Mouse (Mus musculus) lung, embryonic 15.5 days (tissue): ENCODE results near the gene Ift52. TPM values are rescaled to one million over a fixed set of nuclear protein-coding genes. Genes with fewer than 3 reads are reported as not detected.

Experiments
- ATAC-seq: fragments of 200-750 bp; cut with Nextera tagmentation; 2 replicates; pipeline ENCODE4 v1.8.0; 2017; ENCODE audit warnings: moderate number of reproducible peaks, borderline replicate concordance; ENCODE audit not compliant: low FRiP score, low TSS enrichment; ENCODE audit errors: extremely low read depth
- H3K27ac ChIP-seq: fragments of 300-500 bp; sonication (generic); 2 replicates; pipeline ENCODE4 v1.5.1; 2015; ENCODE audit warnings: moderate library complexity, mild to moderate bottlenecking, inconsistent platforms
- H3K27me3 ChIP-seq: fragments of 300-500 bp; sonication (generic); 2 replicates; pipeline ENCODE4 v1.6.1; 2015; ENCODE audit warnings: inconsistent platforms
- H3K36me3 ChIP-seq: fragments of 300-500 bp; sonication (generic); 2 replicates; pipeline ENCODE4 v1.6.1; 2015; ENCODE audit warnings: inconsistent platforms
- H3K4me1 ChIP-seq: fragments of 300-500 bp; sonication (generic); 2 replicates; pipeline ENCODE4 v1.6.1; 2015; ENCODE audit warnings: inconsistent platforms
- H3K4me2 ChIP-seq: fragments of 300-500 bp; sonication (generic); 2 replicates; pipeline ENCODE4 v1.6.1; 2015; ENCODE audit warnings: inconsistent platforms, mild to moderate bottlenecking, moderate library complexity
- H3K4me3 ChIP-seq: fragments of 300-500 bp; sonication (generic); 2 replicates; pipeline ENCODE4 v1.5.1; 2015; ENCODE audit warnings: mild to moderate bottlenecking, inconsistent platforms
- H3K9ac ChIP-seq: fragments of 300-500 bp; sonication (generic); 2 replicates; pipeline ENCODE4 v1.6.1; 2015; ENCODE audit warnings: inconsistent platforms
- H3K9me3 ChIP-seq: fragments of 300-500 bp; sonication (generic); 2 replicates; pipeline ENCODE4 v1.6.1; 2016; ENCODE audit warnings: inconsistent platforms
- WGBS: fragments of 180-500 bp; shearing (Covaris S2); methylation state at CpG from one replicate; pipeline ENCODE4 v1.1.7; 2015; 5-methylcytosine and 5-hydroxymethylcytosine counted together
- microRNA-seq: library from miRNA; unstranded; fragments of <30 nt; microRNA quantifications from one replicate; pipeline ENCODE4, GENCODE M21; 2016
- polyA plus RNA-seq: library from polyadenylated mRNA; unstranded; fragments of >200 nt; fragmentation: Nextera tagmentation; extraction: Ambion mirVana; gene quantifications from 2 replicates; pipeline ENCODE4 v1.2.1, GENCODE M21; 2015

Ift52 gene
- polyA plus RNA-seq, 1 experiment from 2014 or later = 48.9 TPM

GRCm38 (mm10) chr2:163084519-163084918 lies 67.4 kb downstream of the Ift52 start:
- no peak overlapping the region for H3K9ac ChIP-seq
- H3K9me3 ChIP-seq = no peaks in the 10 kb centered on the region
- H3K4me2 ChIP-seq = no peak overlapping the region
- no peaks in the 10 kb centered on the region for H3K36me3 ChIP-seq
- no peak overlapping the region for H3K27ac ChIP-seq
- no peak overlapping the region for H3K4me3 ChIP-seq
- no peaks in the 10 kb centered on the region for H3K4me1 ChIP-seq
- no peak for ATAC-seq
- WGBS = 86% methylated on average over 3 of the region's 3 CpGs
- no peaks in the 10 kb centered on the region for H3K27me3 ChIP-seq

- Histone ChIP-seq H3K4me3 (no peak overlapping the region), H3K9me3 (no peaks in the 10 kb centered on the region), H3K27ac (no peak overlapping the region), H3K4me1 (no peaks in the 10 kb centered on the region), H3K36me3 (no peaks in the 10 kb centered on the region), H3K27me3 (no peaks in the 10 kb centered on the region), H3K4me2 (no peak overlapping the region), H3K9ac (no peak overlapping the region)
- ATAC-seq = no peak
- whole genome bisulfite sequencing = 84% methylated on average over 6 of the region's 6 CpGs
Observed at GRCm38 (mm10) chr2:163085047-163085446, 67.9 kb downstream of the Ift52 start.

GRCm38 (mm10) chr2:163086561-163086960 lies 69.4 kb downstream of the Ift52 start:
- Histone ChIP-seq H3K27ac (no peak overlapping the region), H3K4me1 (no peaks in the 10 kb centered on the region), H3K4me3 (no peak overlapping the region), H3K4me2 (no peak overlapping the region), H3K27me3 (no peaks in the 10 kb centered on the region), H3K9me3 (no peaks in the 10 kb centered on the region), H3K36me3 (no peaks in the 10 kb centered on the region), H3K9ac (no peak overlapping the region)
- ATAC-seq = no peak
- WGBS = 68% methylated on average over 8 of the region's 8 CpGs

GRCm38 (mm10) chr2:163087728-163088127 lies 70.6 kb downstream of the Ift52 start, which contains the start of gene Gtsf1l:
Gene Gtsf1l, minus strand, starts transcription at chr2:163087855.
- H3K9me3 ChIP-seq = no peaks in the 10 kb centered on the region

GRCm38 (mm10) chr2:163089475-163090123 lies 72.4 kb downstream of the Ift52 start:
- ATAC-seq = no peak
- Histone ChIP-seq H3K9ac (no peak overlapping the region), H3K4me2 (no peak overlapping the region), H3K9me3 (no peaks in the 10 kb centered on the region), H3K36me3 (no peaks in the 10 kb centered on the region), H3K27me3 (no peaks in the 10 kb centered on the region), H3K4me1 (no peaks in the 10 kb centered on the region), H3K27ac (no peak overlapping the region), H3K4me3 (no peak overlapping the region)
- 72% methylated on average over 5 of the region's 5 CpGs for WGBS

More at GRCm38 (mm10) chr2:163087728-163088127, 70.6 kb downstream of the Ift52 start, which contains the start of gene Gtsf1l:
- no peak within 1 kb of the TSS for H3K9ac ChIP-seq
- H3K4me2 ChIP-seq = no peak within 1 kb of the TSS
- WGBS = 83% methylated on average over 9 of the region's 9 CpGs
- no peak within 1 kb of the TSS for H3K4me3 ChIP-seq
- no peaks in the 10 kb centered on the region for H3K36me3 ChIP-seq
- H3K27ac ChIP-seq = no peak within 1 kb of the TSS
- ATAC-seq = no peak
- no peaks in the 10 kb centered on the region for H3K4me1 ChIP-seq
- no peaks in the 10 kb centered on the region for H3K27me3 ChIP-seq

GRCm38 (mm10) chr2:163094909-163095308 lies 77.8 kb downstream of the Ift52 start:
- 90% methylated on average over 10 of the region's 10 CpGs for WGBS
- H3K4me1 ChIP-seq = 0 out of 2 replicates have a peak, but pooled peaks cover 6% of the 10 kb centered on the region

More at GRCm38 (mm10) chr2:163094909-163095308, 77.8 kb downstream of the Ift52 start:
- Histone ChIP-seq H3K4me2 (no peak overlapping the region), H3K9ac (no peak overlapping the region), H3K27me3 (no peaks in the 10 kb centered on the region), H3K36me3 (no peaks in the 10 kb centered on the region), H3K9me3 (no peaks in the 10 kb centered on the region), H3K4me3 (no peak overlapping the region), H3K27ac (no peak overlapping the region)
- ATAC-seq = no peak

Small RNA genes within 50 kb of the gene (microRNA-seq; reads per million reads assigned to microRNA genes)
- gene Gm22174 (not detected), gene Mir7003 (not detected)

Other genes starting within 250 kb of the Ift52 start
- 216 and 217 TPM in 2 replicates for gene Srsf6, start 85.8 kb upstream of the Ift52 start, polyA plus RNA-seq
- 0.07 and 0.09 TPM in 2 replicates for gene L3mbtl1, start 73.9 kb upstream of the Ift52 start, polyA plus RNA-seq
- gene Sgk2, start 30.0 kb upstream of the Ift52 start, polyA plus RNA-seq = not detected in 2 replicates
- gene Mybl2, start 37.3 kb downstream of the Ift52 start, polyA plus RNA-seq = 30.3 and 31.8 TPM in 2 replicates
- gene Gtsf1l, start 70.5 kb downstream of the Ift52 start, polyA plus RNA-seq = not detected in 2 replicates
- 2.8 and 3.3 TPM in 2 replicates for gene Tox2, start 185.8 kb downstream of the Ift52 start, polyA plus RNA-seq